Mouse (Mus musculus) CH12.LX (cell line): ENCODE data around the gene Fam169b. TPM values are rescaled to one million over a fixed set of nuclear protein-coding genes. Genes with fewer than 3 reads are reported as not detected.

ENCODE experiments used
- DNase-seq: peaks from one replicate; pipeline ENCODE4 v3.0.0-alpha.2; 2013; ENCODE audit errors: extremely low read depth
- H3K27ac ChIP-seq: 2 replicates; pipeline ENCODE4 v1.5.1; 2012; ENCODE audit warnings: low read depth, mild to moderate bottlenecking, control low read depth, moderate library complexity; ENCODE audit not compliant: insufficient read depth
- H3K27me3 ChIP-seq: replicated peaks from 2 replicates; pipeline ENCODE3; 2012; ENCODE audit warnings: inconsistent platforms
- H3K36me3 ChIP-seq, 2 experiments: replicated peaks in 1 of 2; 2 replicates each; pipeline versions ENCODE3 to v1.6.1; 2012; ENCODE audit warnings: inconsistent platforms in 1 of 2, low read length in 1 of 2, mild to moderate bottlenecking in 1 of 2, mixed read lengths in 1 of 2, moderate library complexity in 1 of 2; ENCODE audit not compliant: control insufficient read depth in 1 of 2, insufficient read depth in 1 of 2
- H3K4me1 ChIP-seq, 2 experiments: 2 replicates each; pipeline ENCODE4 v1.6.1; 2012; ENCODE audit warnings: inconsistent platforms in 1 of 2, moderate library complexity in 1 of 2; ENCODE audit not compliant: insufficient read depth in 2 of 2, control insufficient read depth in 1 of 2
- H3K4me2 ChIP-seq: 2 replicates; pipeline ENCODE4 v1.6.1; 2012; ENCODE audit warnings: low read depth, mild to moderate bottlenecking, control low read depth; ENCODE audit not compliant: poor library complexity, insufficient read depth, severe bottlenecking
- H3K4me3 ChIP-seq, 3 experiments: fragments of 150-350 bp in 1 of 3; sonication (generic) in 1 of 3; replicated peaks in 1 of 3; 2 replicates each; pipeline versions ENCODE3 to v1.5.1; 2011 to 2012; ENCODE audit warnings: low read depth in 2 of 3, low read length in 2 of 3, mild to moderate bottlenecking in 2 of 3, moderate library complexity in 2 of 3, control low read depth in 1 of 3, improper control_type of control experiment in 1 of 3, inconsistent platforms in 1 of 3, mixed read lengths in 1 of 3; ENCODE audit not compliant: poor library complexity in 1 of 3
- H3K79me2 ChIP-seq: replicated peaks from 2 replicates; pipeline ENCODE4 v1.6.1; 2012; ENCODE audit warnings: mild to moderate bottlenecking, moderate library complexity; ENCODE audit not compliant: control insufficient read depth, poor library complexity, insufficient read depth, severe bottlenecking; ENCODE audit errors: extremely low read depth
- H3K9ac ChIP-seq: 2 replicates; pipeline ENCODE4 v1.6.1; 2012; ENCODE audit warnings: low read depth, mild to moderate bottlenecking, control low read depth, moderate library complexity; ENCODE audit not compliant: insufficient read depth
- H3K9me3 ChIP-seq: replicated peaks from 2 replicates; pipeline ENCODE3; 2012; ENCODE audit warnings: low read length, inconsistent platforms, mixed read lengths
- CHD2 ChIP-seq: IDR thresholded peaks from 2 replicates; pipeline ENCODE4 v1.6.1; 2011; ENCODE audit warnings: low read length, improper control_type of control experiment
- CTCF ChIP-seq, 2 experiments: IDR thresholded peaks in 1 of 2; conservative IDR thresholded peaks in 1 of 2; 2 replicates each; pipeline ENCODE4 v1.5.1; 2011 to 2012; ENCODE audit warnings: low read depth in 2 of 2, low read length in 2 of 2, improper control_type of control experiment in 1 of 2, inconsistent platforms in 1 of 2, mild to moderate bottlenecking in 1 of 2, moderate library complexity in 1 of 2
- E2F4 ChIP-seq: IDR thresholded peaks from 2 replicates; pipeline ENCODE4 v1.6.1; 2011; ENCODE audit warnings: low read depth, low read length, improper control_type of control experiment; ENCODE audit not compliant: insufficient replicate concordance
- ELF1 ChIP-seq: IDR thresholded peaks from 2 replicates; pipeline ENCODE4 v1.6.1; 2014; ENCODE audit warnings: low read depth, mild to moderate bottlenecking, inconsistent platforms, low read length, improper control_type of control experiment
- EP300 ChIP-seq: IDR thresholded peaks from 2 replicates; pipeline ENCODE4 v1.6.1; 2011; ENCODE audit warnings: low read length, improper control_type of control experiment
- ETS1 ChIP-seq: conservative IDR thresholded peaks from 2 replicates; pipeline ENCODE4 v1.6.1; 2012; ENCODE audit warnings: low read depth, mild to moderate bottlenecking, inconsistent platforms, low read length, improper control_type of control experiment, moderate library complexity
- GABPA ChIP-seq: IDR thresholded peaks from 2 replicates; pipeline ENCODE4 v1.6.1; 2012; ENCODE audit warnings: low read depth, low read length, improper control_type of control experiment, inconsistent platforms; ENCODE audit not compliant: insufficient replicate concordance
- HCFC1 ChIP-seq: IDR thresholded peaks from 2 replicates; pipeline ENCODE4 v1.6.1; 2012; ENCODE audit warnings: low read depth, mild to moderate bottlenecking, inconsistent platforms, low read length, improper control_type of control experiment
- MAFK ChIP-seq: IDR thresholded peaks from 2 replicates; pipeline ENCODE4 v1.6.1; 2011; ENCODE audit warnings: low read length, improper control_type of control experiment; ENCODE audit not compliant: insufficient replicate concordance
- MAX ChIP-seq: IDR thresholded peaks from 2 replicates; pipeline ENCODE4 v1.6.1; 2011; ENCODE audit warnings: low read length, improper control_type of control experiment
- MEF2A ChIP-seq: IDR thresholded peaks from 2 replicates; pipeline ENCODE4 v1.6.1; 2014; ENCODE audit warnings: low read depth, mild to moderate bottlenecking, inconsistent platforms, low read length, improper control_type of control experiment, borderline replicate concordance
- NRF1 ChIP-seq: IDR thresholded peaks from 2 replicates; pipeline ENCODE4 v1.6.1; 2014; ENCODE audit warnings: low read depth, mild to moderate bottlenecking, inconsistent platforms, low read length, improper control_type of control experiment, moderate library complexity
- POLR2A ChIP-seq: IDR thresholded peaks from 2 replicates; pipeline ENCODE4 v1.6.1; 2011; ENCODE audit warnings: low read depth, mild to moderate bottlenecking, improper control_type of control experiment, low read length
- RAD21 ChIP-seq: IDR thresholded peaks from 2 replicates; pipeline ENCODE4 v1.6.1; 2011; ENCODE audit warnings: low read depth, mild to moderate bottlenecking, low read length, improper control_type of control experiment, moderate library complexity
- TBP ChIP-seq: conservative IDR thresholded peaks from 2 replicates; pipeline ENCODE4 v1.6.1; 2011; ENCODE audit warnings: low read depth, low read length, improper control_type of control experiment
- ZC3H11A ChIP-seq: IDR thresholded peaks from 2 replicates; pipeline ENCODE4 v1.6.1; 2012; ENCODE audit warnings: low read depth, mild to moderate bottlenecking, inconsistent platforms, low read length, improper control_type of control experiment
- ZKSCAN1 ChIP-seq: IDR thresholded peaks from 2 replicates; pipeline ENCODE4 v1.6.1; 2012; ENCODE audit warnings: low read depth, inconsistent platforms, low read length, improper control_type of control experiment, borderline replicate concordance
- ZNF384 ChIP-seq: IDR thresholded peaks from 2 replicates; pipeline ENCODE4 v1.6.1; 2012; ENCODE audit warnings: low read depth, low read length, improper control_type of control experiment, inconsistent platforms
- dilution Hi-C: fragments of 300-500 bp; cut with MboI; formaldehyde crosslinking; loops from 2 replicates; pipeline ENCODE4 v1.14.3; 2020; ENCODE audit warnings: low sequenced_read_pairs; ENCODE audit not compliant: extremely low pct_unique_long_range_greater_than_20kb, extremely low pct_ligation_motif_present
- in situ Hi-C: fragments of 300-500 bp; cut with MboI; formaldehyde crosslinking; loops from 3 replicates; pipeline ENCODE4 v1.14.3; 2019; ENCODE audit warnings: low sequenced_read_pairs, low pct_ligation_motif_present, low pct_unique_long_range_greater_than_20kb, mixed read lengths
- polyA plus RNA-seq: library from polyadenylated mRNA; unstranded; fragments of >175 nt; gene quantifications from 2 replicates; pipeline ENCODE4 v1.2.1, GENCODE M21; 2012; ENCODE audit warnings: low read depth; ENCODE audit not compliant: insufficient read length
- total RNA-seq, 2 experiments: library from RNA; depleted of rRNA; stranded (reverse); fragments of 300-350 nt in 1 of 2; fragments of >200 nt in 1 of 2; gene quantifications; 2 replicates each; pipeline ENCODE4 v1.2.3; 2012 to 2014

Fam169b gene
- total and polyA plus RNA-seq, 3 experiments, result 15.9 to 17.0 (median 16.2) TPM

GRCm38 (mm10) chr7:68246249-68246648 lies 27.4 kb upstream of the Fam169b start:
- H3K27ac ChIP-seq, result no peak overlapping the region
- H3K79me2 ChIP-seq, result no peaks in the 10 kb centered on the region
- peaks cover 3% of the 10 kb centered on the region for H3K27me3 ChIP-seq
- DNase-seq, result no peak
- in situ Hi-C loops, result no loop called here
- H3K4me1 ChIP-seq, result peaks cover 0 to 9% of the 10 kb centered on the region in 2 experiments; a peak in 1 of 4 replicates
- H3K36me3 ChIP-seq, result no peaks in the 10 kb centered on the region
- no peak overlapping the region for H3K9ac ChIP-seq
- TF ChIP-seq ELF1 (no peak), TBP (no peak)
- TF ChIP-seq, all 38 proteins: peak for 0
- Histone ChIP-seq H3K9me3 (peaks cover 5% of the 10 kb centered on the region), H3K4me3 (no peak overlapping the region), H3K4me2 (no peak overlapping the region)
- dilution Hi-C loops, result no loop called here

GRCm38 (mm10) chr7:68250411-68250810 lies 23.2 kb upstream of the Fam169b start:
- Histone ChIP-seq H3K4me2 (no peak overlapping the region), H3K27me3 (no peaks in the 10 kb centered on the region), H3K36me3 (no peaks in the 10 kb centered on the region), H3K79me2 (no peaks in the 10 kb centered on the region), H3K9me3 (peaks cover 5% of the 10 kb centered on the region)
- dilution Hi-C loops, result no loop called here
- in situ Hi-C loops, result no loop called here
- TF ChIP-seq GABPA (no peak), MAFK (no peak), POLR2A (no peak), ZKSCAN1 (no peak), NRF1 (no peak)
- TF ChIP-seq, all 38 proteins: peak for 0
- no peak overlapping the region for H3K9ac ChIP-seq
- no peak overlapping the region for H3K4me3 ChIP-seq
- no peak overlapping the region for H3K27ac ChIP-seq
- peaks cover 0 to 9% of the 10 kb centered on the region in 2 experiments; a peak in 1 of 4 replicates for H3K4me1 ChIP-seq
- no peak for DNase-seq

DNA sequence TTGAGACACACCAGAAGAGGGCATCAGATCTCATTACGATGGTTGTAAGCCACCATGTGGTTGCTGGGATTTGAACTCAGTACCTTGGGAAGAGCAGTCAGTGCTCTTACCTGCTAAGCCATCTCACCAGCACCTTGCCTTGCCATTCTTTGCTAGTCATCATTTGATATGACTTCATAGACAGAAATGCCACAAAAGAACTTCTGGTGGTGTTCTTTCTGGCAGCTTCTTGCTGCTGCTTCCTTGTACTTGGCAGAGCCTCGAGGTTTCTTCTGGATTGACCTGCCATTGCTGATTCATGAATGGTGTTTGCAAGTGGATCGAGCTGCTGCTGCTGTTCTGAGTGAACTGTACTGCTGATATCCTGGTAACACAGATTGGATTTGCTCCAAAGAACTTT lies 22.7 kb upstream of the Fam169b start:
- Histone ChIP-seq H3K27me3 (no peaks in the 10 kb centered on the region), H3K79me2 (no peaks in the 10 kb centered on the region), H3K36me3 (no peaks in the 10 kb centered on the region), H3K4me2 (no peak overlapping the region), H3K4me3 (no peak overlapping the region), H3K27ac (no peak overlapping the region), H3K4me1 (peaks cover 0 to 9% of the 10 kb centered on the region in 2 experiments; a peak in 1 of 4 replicates), H3K9me3 (peaks cover 5% of the 10 kb centered on the region), H3K9ac (no peak overlapping the region)
- in situ Hi-C loops, result no loop called here
- dilution Hi-C loops, result no loop called here
- TF ChIP-seq ZKSCAN1 (no peak), EP300 (no peak), MAX (no peak), HCFC1 (no peak), RAD21 (no peak), CHD2 (no peak), ETS1 (no peak), ZC3H11A (no peak), CTCF (conservative IDR thresholded peaks at IDR 0.05 in 1 of 2, IDR thresholded peaks at IDR 0.05 in 1 of 2; ENCODE audit: low read depth in 2 of 2, low read length in 2 of 2) (no peak), NRF1 (no peak), MEF2A (no peak), ZNF384 (no peak), E2F4 (no peak)
- no peak for DNase-seq
